Mouse (Mus musculus) Patski (cell line): Measurements from ENCODE around the gene Aqp8. TPM values are rescaled to one million over a fixed set of nuclear protein-coding genes. Genes with fewer than 3 reads are reported as not detected.
A peak's percentile ranks its signal among the peaks of the same experiment; 100 is the strongest.

Experiments
- ATAC-seq: fragments of 100-300 bp; one replicate; pipeline ENCODE4 v1.8.0; 2021
- CTCF ChIA-PET: fragments of 350-600 bp; sonication (Branson Sonifier 250); formaldehyde crosslinking; loops from one replicate; lab custom pipeline; 2022; ENCODE audit warnings: inconsistent platforms; lab: Charles Lee
- POLR2A ChIA-PET: fragments of 350-600 bp; sonication (Branson Sonifier 250); formaldehyde crosslinking; loops from one replicate; lab custom pipeline; 2022; ENCODE audit warnings: antibody characterized with exemption, inconsistent platforms; lab: Charles Lee
- DNase-seq: peaks from one replicate; pipeline ENCODE4 v3.0.0-alpha.2; 2011; ENCODE audit warnings: low read depth, low spot score
- H3K27me3 ChIP-seq: fragments of 371-371 bp; one replicate; pipeline ENCODE4 v1.5.1; 2021
- CTCF ChIP-seq: fragments of 100-300 bp; IDR thresholded peaks from one replicate; pipeline ENCODE4 v1.5.1; 2021
- in situ Hi-C: fragments of 300-500 bp; cut with MboI; formaldehyde crosslinking; loops from 3 replicates; pipeline ENCODE4 v1.11.1; 2018; ENCODE audit warnings: low pct_unique_long_range_greater_than_20kb, mixed read lengths
- polyA plus RNA-seq: library from polyadenylated mRNA; unstranded; gene quantifications from one replicate; pipeline ENCODE4 v1.2.3, GENCODE M21; 2021

The Aqp8 gene
- polyA plus RNA-seq, 1 experiment from 2014 or later, result not detected

- no peak for TF ChIP-seq CTCF
- DNase-seq (no peak), ATAC-seq (no peak)
- POLR2A ChIA-PET, result no interaction called here
- CTCF ChIA-PET, result interaction anchor here (2.9 kb wide), 1 partner anchor 262 kb away, joined by 10 read pairs; no protein-coding TSS in a partner anchor
- in situ Hi-C loops, result loop anchor here (5.0 to 10.0 kb wide), 4 partner anchors 71 to 523 kb away; no protein-coding TSS in a partner anchor
- no peaks in the 10 kb centered on the region for H3K27me3 ChIP-seq
These were observed 5.9 kb downstream of the Aqp8 start for GRCm38 (mm10) chr7:123467961-123468360.

- POLR2A ChIA-PET, result no interaction called here
- in situ Hi-C loops, result no loop called here
- no peak for TF ChIP-seq CTCF
- CTCF ChIA-PET, result interaction anchor here (1.5 kb wide), 1 partner anchor 9 kb away, joined by 3 read pairs; no protein-coding TSS in a partner anchor
- no peaks in the 10 kb centered on the region for H3K27me3 ChIP-seq
- ATAC-seq (no peak), DNase-seq (no peak)
These were observed 25.6 kb downstream of the Aqp8 start for GRCm38 (mm10) chr7:123487703-123488102.

- ChIA-PET POLR2A (interaction anchor here (0.6 to 1.2 kb wide), 2 partner anchors 292 to 781 kb away, joined by 3 read pairs; no protein-coding TSS in a partner anchor), CTCF (no interaction called here)
- in situ Hi-C loops, result no loop called here
- no peak for DNase-seq
- ATAC-seq, result peak; percentile 41
- no peaks in the 10 kb centered on the region for H3K27me3 ChIP-seq
- TF ChIP-seq CTCF, result peak; percentile 21
These were observed 37.6 kb downstream of the Aqp8 start for GRCm38 (mm10) chr7:123499481-123500238.

GRCm38 (mm10) chr7:123500239-123501219 is 38.4 kb downstream of the Aqp8 start, which contains the start of gene Zkscan2:
Gene Zkscan2, minus strand, starts transcription at chr7:123500449.
- peak; percentile 65 for DNase-seq
- ChIA-PET CTCF (no interaction called here), POLR2A (interaction anchor here (0.6 to 1.2 kb wide), 3 partner anchors 10 to 781 kb away, joined by 3 read pairs; no protein-coding TSS in a partner anchor)
- ATAC-seq, result peak; percentile 87
- peak; percentile 55 for TF ChIP-seq CTCF
- in situ Hi-C loops, result no loop called here
- no peaks in the 10 kb centered on the region for H3K27me3 ChIP-seq

- POLR2A ChIA-PET, result no interaction called here
- CTCF ChIA-PET, result no interaction called here
- in situ Hi-C loops, result no loop called here
- no peak for DNase-seq
- no peaks in the 10 kb centered on the region for H3K27me3 ChIP-seq
- no peak for ATAC-seq
- no peak for TF ChIP-seq CTCF
These were observed 41.3 kb downstream of the Aqp8 start for GRCm38 (mm10) chr7:123503358-123503757.

- CTCF ChIA-PET, result no interaction called here
- POLR2A ChIA-PET, result no interaction called here
- no peak for ATAC-seq
- H3K27me3 ChIP-seq, result no peaks in the 10 kb centered on the region
- in situ Hi-C loops, result no loop called here
- TF ChIP-seq CTCF, result no peak
- DNase-seq, result no peak
These were observed 45.9 kb downstream of the Aqp8 start for GRCm38 (mm10) chr7:123507946-123508345.

Other genes with a start within 250 kb of the Aqp8 start
- not detected for gene Slc5a11, start 247.5 kb upstream of the Aqp8 start, polyA plus RNA-seq
- 40.4 TPM for gene Lcmt1, start 92.5 kb upstream of the Aqp8 start, polyA plus RNA-seq
- gene Arhgap17, start 92.4 kb upstream of the Aqp8 start, polyA plus RNA-seq, result 27.4 TPM
- 4.4 TPM for gene Zkscan2, start 38.2 kb downstream of the Aqp8 start, polyA plus RNA-seq